Mouse (Mus musculus): ENCODE measurements around the gene Hist1h3a.
"Not testable (repeated sequence)": the region's sequence is repeated elsewhere in the genome, so short reads cannot be mapped to it uniquely, and the experiment has no call there.

DNA sequence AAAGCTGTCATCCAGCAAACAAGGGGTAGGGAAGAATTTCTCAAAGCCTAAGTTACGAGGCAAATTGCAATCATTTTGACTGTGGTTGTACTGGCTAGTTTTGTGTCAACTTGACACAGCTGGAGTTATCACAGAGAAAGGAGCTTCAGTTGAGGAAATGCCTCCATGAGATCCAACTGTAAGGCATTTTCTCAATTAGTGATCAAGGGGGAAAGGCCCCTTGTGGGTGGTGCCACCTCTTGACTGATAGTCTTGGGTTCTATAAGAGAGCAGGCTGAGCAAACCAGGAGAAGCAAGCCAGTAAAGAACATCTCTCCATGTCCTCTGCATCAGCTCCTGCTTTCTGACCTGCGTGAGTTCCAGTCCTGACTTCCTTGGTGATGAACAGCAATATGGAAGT is 7.4 kb upstream of the Hist1h3a start, which contains the start of gene Trim38:
- not testable (repeated sequence) for TF ChIP-seq POLR2A (IDR thresholded peaks at IDR 0.05; ENCODE audit: borderline replicate concordance, insufficient read depth, low read length); CTCF (IDR thresholded peaks at IDR 0.05; ENCODE audit: borderline replicate concordance, insufficient read depth, low read depth, low read length)
